Mouse (Mus musculus) embryonic fibroblast, embryonic 13.5 days (primary cell): ENCODE data around the gene Cradd. TPM values are rescaled to one million over a fixed set of nuclear protein-coding genes. Genes with fewer than 3 reads are reported as not detected.

Experiments
- H3K27ac ChIP-seq: 2 replicates; pipeline ENCODE4 v1.5.1; 2012; ENCODE audit warnings: low read length, control low read depth, inconsistent platforms; ENCODE audit not compliant: insufficient read depth
- H3K4me1 ChIP-seq: 2 replicates; pipeline ENCODE4 v1.6.1; 2011; ENCODE audit warnings: low read length; ENCODE audit not compliant: control insufficient read depth, insufficient read depth
- H3K4me3 ChIP-seq: 2 replicates; pipeline ENCODE4 v1.5.1; 2011; ENCODE audit warnings: mild to moderate bottlenecking, control low read depth, low read length; ENCODE audit not compliant: insufficient read depth
- CTCF ChIP-seq: IDR thresholded peaks from 2 replicates; pipeline ENCODE4 v1.5.1; 2011; ENCODE audit warnings: mild to moderate bottlenecking, control low read depth, low read length, moderate library complexity, borderline replicate concordance; ENCODE audit not compliant: insufficient read depth
- POLR2A ChIP-seq: IDR thresholded peaks from 2 replicates; pipeline ENCODE4 v1.6.1; 2011; ENCODE audit warnings: low read depth, mild to moderate bottlenecking, control low read depth, low read length, moderate library complexity
- polyA plus RNA-seq: library from polyadenylated mRNA; stranded (reverse); fragments of >200 nt; gene quantifications from 2 replicates; pipeline ENCODE4 v1.2.4, GENCODE M21; 2011; ENCODE audit warnings: low read depth; ENCODE audit not compliant: missing spikeins, insufficient read length

Gene Cradd
- polyA plus RNA-seq, 1 experiment, result 5.7 TPM

DNA sequence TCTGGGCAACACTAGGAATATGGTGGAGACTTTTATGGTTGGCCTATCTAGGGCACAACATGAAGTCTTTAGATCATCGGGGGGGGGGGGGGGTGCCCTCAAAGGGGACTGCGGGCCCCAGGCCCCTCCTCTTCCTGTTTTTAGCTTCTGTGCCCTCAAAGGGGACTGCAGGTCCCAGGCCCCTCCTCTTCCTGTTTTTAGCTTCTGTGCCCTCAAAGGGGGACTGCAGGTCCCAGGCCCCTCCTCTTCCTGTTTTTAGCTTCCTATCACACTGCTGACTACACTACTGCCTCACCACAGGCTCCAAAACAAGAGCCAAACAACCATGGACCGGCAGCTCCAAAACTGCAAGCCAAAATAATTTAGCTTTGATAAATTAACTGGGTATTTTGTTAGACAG, 33.8 kb upstream of the Cradd start:
- no peak for TF ChIP-seq CTCF
- TF ChIP-seq POLR2A, result no peak
- Histone ChIP-seq H3K27ac (no peak overlapping the region), H3K4me3 (no peak overlapping the region), H3K4me1 (no peaks in the 10 kb centered on the region)

DNA sequence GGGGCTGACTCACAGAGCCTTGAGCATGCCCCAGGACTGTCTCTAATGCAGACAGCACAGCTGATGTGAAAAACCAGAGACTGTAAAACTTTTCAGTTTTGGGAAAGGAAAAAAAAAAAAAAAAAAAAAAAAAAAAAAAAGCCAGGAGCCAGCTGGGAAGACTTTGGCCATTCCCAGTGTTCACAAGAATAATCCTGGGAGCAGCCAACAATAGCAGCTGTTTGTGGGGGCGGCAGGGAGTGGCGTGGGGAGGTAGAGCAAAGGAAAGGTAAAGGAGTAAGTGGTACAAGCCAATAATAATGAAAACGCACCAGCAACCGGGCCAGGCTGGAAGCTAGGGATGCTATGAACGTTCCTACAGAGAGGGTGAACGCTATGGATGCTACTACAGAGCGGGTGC, 32.8 kb upstream of the Cradd start:
- H3K27ac ChIP-seq, result no peak overlapping the region
- no peak for TF ChIP-seq POLR2A
- TF ChIP-seq CTCF, result no peak
- H3K4me3 ChIP-seq, result no peak overlapping the region
- H3K4me1 ChIP-seq, result no peaks in the 10 kb centered on the region

DNA sequence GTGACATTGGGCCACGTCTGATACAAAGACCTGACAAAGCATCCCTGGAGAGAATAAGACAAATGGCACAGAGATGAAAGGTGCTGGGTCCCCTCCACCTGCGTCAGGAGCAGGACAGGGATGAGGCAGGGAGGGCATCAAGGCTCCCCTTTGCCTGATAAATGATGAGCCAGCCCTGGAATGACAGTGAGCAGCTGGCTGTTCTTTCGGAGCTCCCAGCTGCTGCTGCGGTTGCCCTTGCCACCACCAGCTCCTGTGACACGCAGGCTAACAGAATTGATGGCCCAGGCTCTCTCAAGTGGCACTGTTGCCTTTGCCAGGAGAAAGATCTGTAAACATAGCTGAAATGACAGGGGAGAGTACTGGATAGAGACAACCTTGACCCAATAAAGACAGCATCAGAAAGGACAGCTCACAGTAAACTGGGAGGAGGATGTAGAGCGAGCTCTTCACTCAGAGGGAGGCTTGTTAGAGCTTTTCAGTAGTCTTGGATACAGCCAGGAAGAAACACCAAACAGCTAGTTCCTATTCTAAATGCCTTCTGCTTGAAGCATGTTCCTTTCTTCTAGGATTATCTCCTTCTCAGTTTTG, 31.8 kb upstream of the Cradd start:
- H3K27ac ChIP-seq, result no peak overlapping the region
- TF ChIP-seq CTCF (no peak), POLR2A (no peak)
- H3K4me3 ChIP-seq, result no peak overlapping the region
- H3K4me1 ChIP-seq, result no peaks in the 10 kb centered on the region

DNA sequence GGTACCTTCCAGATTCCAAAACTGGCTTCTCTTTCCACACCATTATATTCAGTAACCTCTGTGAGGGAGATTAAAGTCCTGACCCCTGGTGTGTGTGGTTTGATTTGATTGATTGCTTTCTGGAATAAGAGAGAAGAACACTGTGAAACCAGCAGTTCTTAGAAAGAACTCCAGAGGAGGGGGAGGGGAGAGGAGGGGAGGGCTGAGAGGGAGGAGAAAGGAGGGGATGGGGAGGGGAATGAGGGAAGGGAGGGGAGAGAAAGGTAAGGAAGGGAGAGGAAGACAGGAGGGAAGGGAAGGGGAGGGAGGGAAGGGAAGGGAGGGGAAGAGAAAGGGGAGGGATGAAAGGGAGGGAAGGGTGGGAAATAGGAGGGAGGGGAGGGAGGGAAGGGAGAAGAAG, 30.7 kb upstream of the Cradd start:
- TF ChIP-seq CTCF (no peak), POLR2A (no peak)

DNA sequence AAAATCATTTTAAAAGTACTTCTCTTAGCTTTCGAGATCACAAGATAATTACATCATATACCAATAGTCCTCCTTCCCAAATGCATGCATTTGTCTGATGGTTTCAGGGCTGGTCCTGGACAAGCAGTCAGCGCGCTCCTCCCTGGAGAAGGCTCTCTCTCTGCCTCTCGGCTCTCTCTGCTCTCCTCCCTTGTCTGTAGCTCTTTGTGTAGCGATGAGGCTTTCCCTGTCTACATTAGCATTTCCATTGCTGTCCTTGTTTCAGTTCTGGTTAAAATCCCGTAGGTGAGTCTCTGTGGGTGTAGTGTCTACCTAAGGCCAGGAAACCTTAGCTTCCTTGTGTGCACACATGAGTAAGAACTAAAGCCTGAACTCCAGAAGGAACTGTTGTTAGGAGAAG, 30.1 kb upstream of the Cradd start:
- no peak overlapping the region for H3K4me3 ChIP-seq
- TF ChIP-seq POLR2A, result no peak
- TF ChIP-seq CTCF, result no peak
- H3K27ac ChIP-seq, result no peak overlapping the region
- no peaks in the 10 kb centered on the region for H3K4me1 ChIP-seq

More for the DNA sequence above, 30.7 kb upstream of the Cradd start:
- H3K4me1 ChIP-seq, result no peaks in the 10 kb centered on the region
- no peak overlapping the region for H3K4me3 ChIP-seq
- no peak overlapping the region for H3K27ac ChIP-seq

DNA sequence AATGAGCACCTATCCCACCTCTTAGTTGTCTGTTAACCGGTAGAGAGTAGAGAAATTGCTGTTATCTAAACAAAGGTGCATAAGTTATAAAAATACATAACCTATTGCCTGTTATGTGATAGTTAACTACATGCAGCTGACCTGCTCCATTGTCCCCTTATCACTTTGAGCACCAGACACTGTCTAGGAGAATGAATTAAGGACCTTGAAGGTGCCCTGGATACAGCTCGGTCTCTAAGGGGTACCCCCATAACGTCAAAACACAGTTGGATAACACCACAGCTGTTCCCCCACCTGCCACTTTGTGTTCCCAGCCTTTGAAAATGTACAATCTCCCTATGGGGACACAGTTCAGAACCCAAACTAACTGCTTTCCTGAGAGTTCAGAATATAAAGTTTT, 24.5 kb upstream of the Cradd start:
- no peak overlapping the region for H3K4me3 ChIP-seq
- no peak overlapping the region for H3K27ac ChIP-seq
- TF ChIP-seq POLR2A (no peak), CTCF (no peak)
- no peaks in the 10 kb centered on the region for H3K4me1 ChIP-seq

DNA sequence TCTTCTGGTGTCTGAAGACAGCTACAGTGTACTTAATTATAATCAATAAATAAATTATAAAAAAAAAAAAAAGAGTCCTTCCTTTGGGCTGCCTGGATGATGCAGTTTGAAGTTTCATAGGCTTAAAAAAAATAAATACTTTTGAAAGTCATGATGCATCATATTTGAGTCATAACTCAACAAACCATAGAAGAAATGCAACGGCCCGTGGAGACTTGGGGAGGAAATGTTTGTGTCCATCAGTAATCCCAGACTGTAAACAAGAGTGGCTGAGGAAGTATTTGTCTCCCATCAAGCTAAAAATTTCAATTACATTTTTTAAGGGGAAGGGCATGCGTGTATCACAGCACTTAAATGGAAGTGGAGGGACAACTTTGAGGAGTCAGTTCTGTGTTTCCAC, 23.8 kb upstream of the Cradd start:
- no peaks in the 10 kb centered on the region for H3K4me1 ChIP-seq
- no peak overlapping the region for H3K27ac ChIP-seq
- no peak overlapping the region for H3K4me3 ChIP-seq
- TF ChIP-seq POLR2A (no peak), CTCF (no peak)

DNA sequence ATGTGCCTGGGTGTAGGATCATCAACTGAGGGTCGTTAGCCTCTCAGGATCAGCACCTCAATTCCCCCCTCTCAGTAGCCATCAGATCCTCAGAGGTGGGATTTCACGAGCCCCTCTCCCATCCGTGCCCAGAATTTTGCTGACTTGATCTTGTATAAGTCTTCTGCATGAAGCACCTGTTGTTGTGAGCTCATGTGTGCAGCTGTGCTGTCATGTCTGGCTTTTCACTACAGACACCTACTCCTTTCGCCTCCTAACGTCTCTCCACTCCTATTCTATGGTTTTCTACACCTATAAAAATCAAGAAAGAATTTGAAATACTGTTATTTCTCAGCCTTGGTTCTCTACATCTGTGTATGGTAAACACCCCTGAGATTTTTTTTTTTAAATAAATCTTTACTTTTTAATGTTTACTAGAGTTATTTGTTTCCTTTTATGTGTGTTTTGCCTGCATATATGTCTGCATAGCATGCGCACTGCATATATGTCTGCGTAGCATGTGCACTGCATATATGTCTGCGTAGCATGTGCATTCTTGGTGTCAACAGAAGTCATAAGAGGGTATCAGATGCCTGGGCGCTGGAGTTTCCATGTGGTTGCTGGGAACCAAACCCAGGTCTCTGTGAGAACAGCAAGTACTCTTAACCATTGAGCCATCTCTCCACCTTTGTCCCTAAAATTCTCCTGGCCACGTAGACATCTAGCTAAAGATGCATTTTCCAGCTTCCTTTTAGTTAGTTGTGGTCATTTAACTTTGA, 19.1 kb upstream of the Cradd start:
- TF ChIP-seq POLR2A (no peak), CTCF (no peak)
- no peak overlapping the region for H3K27ac ChIP-seq
- no peaks in the 10 kb centered on the region for H3K4me1 ChIP-seq
- no peak overlapping the region for H3K4me3 ChIP-seq

DNA sequence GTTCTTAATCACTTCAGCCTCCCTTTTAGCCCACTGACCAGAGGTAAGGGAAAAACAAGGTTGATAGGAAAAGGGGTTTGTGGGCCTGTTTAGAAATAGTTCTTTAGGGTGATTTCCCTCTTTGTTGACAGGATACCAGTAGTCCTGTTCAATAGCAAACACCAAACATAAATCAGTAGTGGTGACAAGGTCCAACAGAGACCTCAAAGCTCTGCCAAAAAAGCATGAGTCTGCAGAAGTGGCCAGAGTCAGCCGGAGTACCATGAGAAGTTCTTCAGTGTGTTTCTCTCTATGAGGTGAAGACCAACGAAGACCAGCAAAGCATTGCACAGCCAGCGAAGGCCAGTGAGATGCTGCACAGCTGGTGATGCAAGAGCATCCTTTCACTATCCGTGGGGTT, 16.7 kb upstream of the Cradd start:
- TF ChIP-seq CTCF, result no peak
- no peak for TF ChIP-seq POLR2A
- no peaks in the 10 kb centered on the region for H3K4me1 ChIP-seq
- no peak overlapping the region for H3K27ac ChIP-seq
- no peak overlapping the region for H3K4me3 ChIP-seq

DNA sequence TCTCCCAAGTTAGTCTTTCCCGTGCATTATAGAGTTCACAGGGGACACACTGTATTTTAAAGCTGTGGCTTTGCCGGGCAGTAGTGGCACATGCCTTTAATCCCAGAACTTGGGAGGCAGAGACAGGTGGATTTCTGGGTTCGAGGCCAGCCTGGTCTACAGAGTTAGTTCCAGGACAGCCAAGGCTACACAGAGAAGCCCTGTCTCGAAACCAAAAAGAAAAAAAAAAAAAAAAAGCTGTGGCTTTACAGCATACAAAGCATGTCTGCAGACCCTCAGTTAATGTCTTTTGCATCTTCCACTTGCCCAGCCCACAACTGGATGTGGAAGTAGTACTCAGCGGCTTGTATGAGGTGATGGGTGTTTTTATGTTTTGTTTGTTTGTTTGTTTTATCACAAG, 13.7 kb upstream of the Cradd start:
- TF ChIP-seq POLR2A, result no peak
- no peak for TF ChIP-seq CTCF
- Histone ChIP-seq H3K27ac (no peak overlapping the region), H3K4me1 (no peaks in the 10 kb centered on the region), H3K4me3 (no peak overlapping the region)
